Mouse (Mus musculus): Measurements from ENCODE around the gene Nmbr. TPM values are rescaled to one million over a fixed set of nuclear protein-coding genes. Genes with fewer than 3 reads are reported as not detected.

Gene Nmbr
- total and polyA plus RNA-seq, 2 experiments from 2014 or later: 2.4 to 2.7 TPM

GRCm38 (mm10) chr10:14760618-14761017 lies 55.2 kb downstream of the Nmbr start:
- no peak for DNase-seq (ENCODE audit: low spot score)
- no peak for ATAC-seq

GRCm38 (mm10) chr10:14770227-14770910 lies 65.0 kb downstream of the Nmbr start:
- Histone ChIP-seq H3K4me3 (ENCODE audit: low read length) (no peak overlapping the region), H3K9ac (replicated peaks; ENCODE audit: low read length) (no peak overlapping the region), H3K27ac (no peak overlapping the region), H3K9me3 (ENCODE audit: low read length) (no peaks in the 10 kb centered on the region), H3K36me3 (ENCODE audit: insufficient read depth, low read length) (no peaks in the 10 kb centered on the region), H3K4me2 (ENCODE audit: low read depth, low read length) (no peak overlapping the region), H3K4me1 (ENCODE audit: insufficient read depth, low read length) (no peaks in the 10 kb centered on the region), H3K27me3 (ENCODE audit: insufficient read depth, low read length) (no peaks in the 10 kb centered on the region)
- DNase-seq (ENCODE audit: low spot score) (no peak), ATAC-seq (no peak)
- no peak for TF ChIP-seq CTCF (IDR thresholded peaks at IDR 0.05; ENCODE audit: low read depth)
- WGBS: 87% methylated on average over 10 of the region's 10 CpGs

More at GRCm38 (mm10) chr10:14760618-14761017, 55.2 kb downstream of the Nmbr start:
- no peak for TF ChIP-seq CTCF (IDR thresholded peaks at IDR 0.05; ENCODE audit: low read depth)
- Histone ChIP-seq H3K4me3 (ENCODE audit: low read length) (peak overlapping the region; percentile 43), H3K36me3 (ENCODE audit: insufficient read depth, low read length) (no peaks in the 10 kb centered on the region), H3K27me3 (ENCODE audit: insufficient read depth, low read length) (no peaks in the 10 kb centered on the region), H3K4me1 (ENCODE audit: insufficient read depth, low read length) (no peaks in the 10 kb centered on the region), H3K9ac (replicated peaks; ENCODE audit: low read length) (no peak overlapping the region), H3K4me2 (ENCODE audit: low read depth, low read length) (peak overlapping the region; percentile 96), H3K27ac (no peak overlapping the region), H3K9me3 (ENCODE audit: low read length) (no peaks in the 10 kb centered on the region)
- 20% methylated on average over 8 of the region's 8 CpGs for WGBS

GRCm38 (mm10) chr10:14774499-14774898 lies 69.1 kb downstream of the Nmbr start:
- H3K27me3 ChIP-seq (ENCODE audit: insufficient read depth, low read length): no peaks in the 10 kb centered on the region
- no peak for TF ChIP-seq CTCF (IDR thresholded peaks at IDR 0.05; ENCODE audit: low read depth)
- H3K9me3 ChIP-seq (ENCODE audit: low read length): no peaks in the 10 kb centered on the region
- no peak overlapping the region for H3K9ac ChIP-seq (replicated peaks; ENCODE audit: low read length)
- ATAC-seq: no peak
- no peaks in the 10 kb centered on the region for H3K36me3 ChIP-seq (ENCODE audit: insufficient read depth, low read length)
- 55% methylated on average over 2 of the region's 2 CpGs for WGBS
- H3K27ac ChIP-seq: no peak overlapping the region
- peak; percentile 39 for DNase-seq (ENCODE audit: low spot score)
- no peaks in the 10 kb centered on the region for H3K4me1 ChIP-seq (ENCODE audit: insufficient read depth, low read length)
- H3K4me2 ChIP-seq (ENCODE audit: low read depth, low read length): no peak overlapping the region
- no peak overlapping the region for H3K4me3 ChIP-seq (ENCODE audit: low read length)

GRCm38 (mm10) chr10:14789969-14790368 lies 84.6 kb downstream of the Nmbr start:
- WGBS: 43% methylated on average over 2 of the region's 2 CpGs
- no peak overlapping the region for H3K4me3 ChIP-seq (ENCODE audit: low read length)
- no peaks in the 10 kb centered on the region for H3K4me1 ChIP-seq (ENCODE audit: insufficient read depth, low read length)
- H3K4me2 ChIP-seq (ENCODE audit: low read depth, low read length): no peak overlapping the region
- ATAC-seq (no peak), DNase-seq (ENCODE audit: low spot score) (peak; percentile 48)
- no peaks in the 10 kb centered on the region for H3K27me3 ChIP-seq (ENCODE audit: insufficient read depth, low read length)
- no peak for TF ChIP-seq CTCF (IDR thresholded peaks at IDR 0.05; ENCODE audit: low read depth)
- no peak overlapping the region for H3K27ac ChIP-seq
- H3K9ac ChIP-seq (replicated peaks; ENCODE audit: low read length): no peak overlapping the region
- H3K36me3 ChIP-seq (ENCODE audit: insufficient read depth, low read length): no peaks in the 10 kb centered on the region
- H3K9me3 ChIP-seq (ENCODE audit: low read length): no peaks in the 10 kb centered on the region

- 58% methylated on average over 4 of the region's 4 CpGs for WGBS
- no peak for DNase-seq (ENCODE audit: low spot score)
- no peak overlapping the region for H3K4me2 ChIP-seq (ENCODE audit: low read depth, low read length)
Observed at GRCm38 (mm10) chr10:14816970-14817369, 111.6 kb downstream of the Nmbr start.

More at GRCm38 (mm10) chr10:14816970-14817369, 111.6 kb downstream of the Nmbr start:
- no peaks in the 10 kb centered on the region for H3K9me3 ChIP-seq (ENCODE audit: low read length)
- no peak overlapping the region for H3K4me3 ChIP-seq (ENCODE audit: low read length)
- H3K4me1 ChIP-seq (ENCODE audit: insufficient read depth, low read length): no peaks in the 10 kb centered on the region
- no peaks in the 10 kb centered on the region for H3K27me3 ChIP-seq (ENCODE audit: insufficient read depth, low read length)
- no peak for TF ChIP-seq CTCF (IDR thresholded peaks at IDR 0.05; ENCODE audit: low read depth)
- H3K36me3 ChIP-seq (ENCODE audit: insufficient read depth, low read length): no peaks in the 10 kb centered on the region
- ATAC-seq: no peak
- no peak overlapping the region for H3K9ac ChIP-seq (replicated peaks; ENCODE audit: low read length)
- H3K27ac ChIP-seq: no peak overlapping the region

Other genes with a start within 250 kb of the Nmbr start
- 5.0 and 6.1 TPM in 2 replicates for gene Adgrg6, start 159.9 kb upstream of the Nmbr start, total RNA-seq (2014; rRNA removed)
- gene Adgrg6, start 159.9 kb upstream of the Nmbr start, polyA plus RNA-seq (2015; fragmentation: Nextera tagmentation; extraction: Ambion mirVana): 2.2 and 2.4 TPM in 2 replicates
- gene Vta1, start within 50 bp of the Nmbr start, total RNA-seq (2014; rRNA removed): 82.2 and 87.0 TPM in 2 replicates
- gene Vta1, start within 50 bp of the Nmbr start, polyA plus RNA-seq (2015; fragmentation: Nextera tagmentation; extraction: Ambion mirVana): 182 and 191 TPM in 2 replicates
- 0.29 TPM in 1 of 2 replicates, not detected in the other for gene Gje1, start 12.6 kb downstream of the Nmbr start, total RNA-seq (2014; rRNA removed)
- gene Gje1, start 12.6 kb downstream of the Nmbr start, polyA plus RNA-seq (2015; fragmentation: Nextera tagmentation; extraction: Ambion mirVana): not detected in 2 replicates